Mouse (Mus musculus) MEL (cell line): Measurements from ENCODE around the gene Prorsd1.

ENCODE experiments used
- CTCF ChIP-seq, 3 experiments: IDR thresholded peaks in 2 of 3; conservative IDR thresholded peaks in 1 of 3; 2 replicates each; pipeline ENCODE4 v1.5.1; 2011 to 2012; ENCODE audit warnings: low read length in 3 of 3, low read depth in 2 of 3, mild to moderate bottlenecking in 2 of 3, improper control_type of control experiment in 1 of 3, inconsistent platforms in 1 of 3, mixed read lengths in 1 of 3, moderate library complexity in 1 of 3; ENCODE audit not compliant: control insufficient read depth in 1 of 3, insufficient read depth in 1 of 3, poor library complexity in 1 of 3, severe bottlenecking in 1 of 3
- EP300 ChIP-seq, 2 experiments: IDR thresholded peaks; 2 replicates each; pipeline ENCODE4 v1.6.1; 2011; ENCODE audit warnings: improper control_type of control experiment in 2 of 2, low read length in 2 of 2, low read depth in 1 of 2, mild to moderate bottlenecking in 1 of 2
- POLR2A ChIP-seq, 2 experiments: IDR thresholded peaks; 2 replicates each; pipeline ENCODE4 v1.6.1; 2011 to 2012; ENCODE audit warnings: low read length in 2 of 2, mild to moderate bottlenecking in 2 of 2, control low read depth in 1 of 2, improper control_type of control experiment in 1 of 2, low read depth in 1 of 2, moderate library complexity in 1 of 2; ENCODE audit not compliant: control insufficient read depth in 1 of 2, insufficient read depth in 1 of 2, poor library complexity in 1 of 2
- SIN3A ChIP-seq: IDR thresholded peaks from 2 replicates; pipeline ENCODE4 v1.6.1; 2012; ENCODE audit warnings: low read length, improper control_type of control experiment, inconsistent platforms
- SMC3 ChIP-seq: IDR thresholded peaks from 2 replicates; pipeline ENCODE4 v1.6.1; 2011; ENCODE audit warnings: low read depth, low read length, improper control_type of control experiment
- ZC3H11A ChIP-seq: IDR thresholded peaks from 2 replicates; pipeline ENCODE4 v1.6.1; 2012; ENCODE audit warnings: low read depth, mild to moderate bottlenecking, inconsistent platforms, low read length, improper control_type of control experiment

- TF ChIP-seq CTCF (IDR thresholded peaks at IDR 0.05 in 2 of 3, conservative IDR thresholded peaks at IDR 0.05 in 1 of 3; ENCODE audit: control insufficient read depth in 1 of 3, insufficient read depth in 1 of 3, low read depth in 2 of 3, low read length in 3 of 3, poor library complexity in 1 of 3, severe bottlenecking in 1 of 3) (no peak), SIN3A (no peak), EP300 (IDR thresholded peaks at IDR 0.05; ENCODE audit: low read depth in 1 of 2, low read length in 2 of 2) (no peak), SMC3 (no peak), POLR2A (IDR thresholded peaks at IDR 0.05; ENCODE audit: control insufficient read depth in 1 of 2, insufficient read depth in 1 of 2, low read depth in 1 of 2, low read length in 2 of 2, poor library complexity in 1 of 2) (no peak), ZC3H11A (no peak)
Measured at GRCm38 (mm10) chr11:29509421-29509820, 5.4 kb downstream of the Prorsd1 start.
